Comparison of ENCODE assay signal across 13 mouse cellular contexts in the genomic region with DNA sequence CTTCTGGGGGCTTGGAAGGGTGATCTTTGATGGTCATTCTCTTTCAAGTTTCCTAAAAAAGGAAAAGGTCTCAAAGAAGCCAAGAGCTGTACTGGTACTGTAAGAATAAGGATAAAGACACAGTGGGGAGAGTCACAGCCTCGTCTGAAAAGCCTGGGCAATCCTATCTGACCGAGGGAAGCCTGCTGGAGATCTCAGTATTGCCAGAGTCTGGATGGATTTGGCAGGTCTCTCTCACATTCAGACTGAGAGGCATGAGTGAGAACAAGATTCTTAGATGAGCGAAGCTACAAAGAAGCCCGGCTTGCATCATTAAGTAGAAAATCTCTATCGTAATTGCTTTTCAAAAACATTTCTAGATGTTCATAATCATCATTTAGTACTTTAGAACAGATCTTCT.
"Had no signal": no experiment of that assay in that cellular context is flagged by ENCODE, and none has a peak within 500 bp of the region (broad histone marks: within the 10 kb centered on the region; RNA-seq: fewer than 3 reads in every experiment).

No protein-coding gene starts in this region.

- DNase-seq: gastrocnemius, postnatal 10 days; gastrocnemius, postnatal 25 days; heart, adult 18-20 months; heart, postnatal 10 days; heart, postnatal 4 days; kidney, adult 18-20 months; kidney, adult 8-10 months; kidney, postnatal 10 days; kidney, postnatal 25 days; kidney, postnatal 4 days; liver; liver, embryonic 13.5 days; liver, postnatal 0 days had no signal
